Mouse (Mus musculus) brain, embryonic 14.5 days (tissue): ENCODE data around the gene Smug1.

Experiments used
- CTCF ChIP-seq: fragments of 200-500 bp; IDR thresholded peaks from 2 replicates; pipeline ENCODE4 v1.5.1; 2012; ENCODE audit warnings: inconsistent platforms, mild to moderate bottlenecking, moderate library complexity, borderline replicate concordance; ENCODE audit not compliant: insufficient read depth, insufficient read length; ENCODE audit errors: extremely low read depth
- POLR2A ChIP-seq: fragments of 200-500 bp; IDR thresholded peaks from 2 replicates; pipeline ENCODE4 v1.6.1; 2012; ENCODE audit warnings: mild to moderate bottlenecking, inconsistent platforms, borderline replicate concordance; ENCODE audit not compliant: poor library complexity, insufficient read depth, insufficient read length, severe bottlenecking; ENCODE audit errors: extremely low read depth

DNA sequence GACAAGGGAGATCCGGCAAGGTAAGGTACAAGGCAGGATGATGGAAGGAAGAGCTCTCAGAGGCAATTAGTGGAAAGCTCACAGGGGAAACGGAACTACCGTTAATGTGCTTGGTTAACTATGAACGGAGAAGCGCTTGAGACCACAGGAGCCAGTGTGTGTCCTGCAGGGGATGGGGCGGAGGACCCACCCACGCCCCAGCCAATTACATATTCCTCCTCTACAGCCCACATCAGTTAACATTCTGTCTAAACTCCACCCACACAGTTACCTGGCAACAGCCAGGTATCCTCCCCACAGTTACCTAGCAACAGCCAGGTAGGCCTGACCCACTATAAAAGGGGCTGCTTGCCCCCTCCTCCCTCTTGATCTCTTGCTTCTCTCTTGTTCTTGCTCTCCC lies 10.0 kb downstream of the Smug1 start:
- no peak for TF ChIP-seq CTCF
- TF ChIP-seq POLR2A: no peak
